Mouse (Mus musculus) liver, embryonic 15.5 days (tissue): ENCODE data around the gene Lrmda. TPM values are rescaled to one million over a fixed set of nuclear protein-coding genes. Genes with fewer than 3 reads are reported as not detected.

Source experiments
- ATAC-seq: fragments of 200-750 bp; cut with Nextera tagmentation; 2 replicates; pipeline ENCODE4 v1.8.0; 2017; ENCODE audit warnings: moderate number of reproducible peaks, mild to moderate bottlenecking, moderate library complexity; ENCODE audit not compliant: insufficient read depth
- H3K27ac ChIP-seq: fragments of 300-500 bp; sonication (generic); replicated peaks from 2 replicates; pipeline ENCODE4 v1.5.1; 2015; ENCODE audit warnings: mild to moderate bottlenecking, inconsistent platforms
- H3K27me3 ChIP-seq: fragments of 300-500 bp; sonication (generic); 2 replicates; pipeline ENCODE4 v1.6.1; 2015; ENCODE audit warnings: mild to moderate bottlenecking, inconsistent platforms
- H3K36me3 ChIP-seq: fragments of 300-500 bp; sonication (generic); replicated peaks from 2 replicates; pipeline ENCODE4 v1.6.1; 2015; ENCODE audit warnings: moderate library complexity, mild to moderate bottlenecking, inconsistent platforms
- H3K4me1 ChIP-seq: fragments of 300-500 bp; sonication (generic); replicated peaks from 2 replicates; pipeline ENCODE4 v1.6.1; 2015; ENCODE audit warnings: inconsistent platforms
- H3K4me2 ChIP-seq: fragments of 300-500 bp; sonication (generic); 2 replicates; pipeline ENCODE4 v1.6.1; 2015; ENCODE audit warnings: moderate library complexity, mild to moderate bottlenecking, inconsistent platforms
- H3K4me3 ChIP-seq: fragments of 300-500 bp; sonication (generic); replicated peaks from 2 replicates; pipeline ENCODE4 v1.5.1; 2015; ENCODE audit warnings: mild to moderate bottlenecking, inconsistent platforms
- H3K9ac ChIP-seq: fragments of 300-500 bp; sonication (generic); 2 replicates; pipeline ENCODE4 v1.6.1; 2015; ENCODE audit warnings: moderate library complexity, mild to moderate bottlenecking, inconsistent platforms
- H3K9me3 ChIP-seq: fragments of 300-500 bp; sonication (generic); replicated peaks from 2 replicates; pipeline ENCODE4 v1.6.1; 2016; ENCODE audit warnings: inconsistent platforms
- WGBS: fragments of 180-500 bp; shearing (Covaris S2); methylation state at CpG from one replicate; pipeline ENCODE4 v1.1.7; 2015; ENCODE audit warnings: mixed read lengths; ENCODE audit not compliant: insufficient replicate concordance; 5-methylcytosine and 5-hydroxymethylcytosine counted together
- polyA plus RNA-seq: library from polyadenylated mRNA; unstranded; fragments of >200 nt; fragmentation: Nextera tagmentation; extraction: Ambion mirVana; gene quantifications from 2 replicates; pipeline ENCODE4 v1.2.1, GENCODE M21; 2015

Lrmda gene
- polyA plus RNA-seq, 1 experiment from 2014 or later: 0.13 TPM

DNA sequence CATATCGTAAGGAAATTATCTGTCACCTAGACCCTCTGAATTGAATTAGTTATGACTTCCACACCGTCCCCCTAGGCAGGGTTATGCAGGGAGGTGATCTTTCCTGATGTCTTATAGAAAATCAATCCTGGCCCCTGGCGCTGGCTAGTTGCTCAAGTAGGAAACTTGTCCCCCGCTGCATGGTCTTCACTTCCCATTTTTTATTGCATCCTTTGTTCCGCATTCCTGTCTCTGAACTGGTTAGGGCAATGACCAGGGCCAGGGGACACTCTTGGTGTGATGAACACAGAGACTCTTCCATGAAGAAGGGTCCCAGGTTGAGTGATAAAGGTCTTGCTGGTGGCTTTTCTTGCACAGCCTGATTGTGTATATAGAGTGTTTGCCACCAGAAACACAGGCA is 53.9 kb downstream of the Lrmda start:
- WGBS: 60% methylated on average over 5 of the region's 5 CpGs

DNA sequence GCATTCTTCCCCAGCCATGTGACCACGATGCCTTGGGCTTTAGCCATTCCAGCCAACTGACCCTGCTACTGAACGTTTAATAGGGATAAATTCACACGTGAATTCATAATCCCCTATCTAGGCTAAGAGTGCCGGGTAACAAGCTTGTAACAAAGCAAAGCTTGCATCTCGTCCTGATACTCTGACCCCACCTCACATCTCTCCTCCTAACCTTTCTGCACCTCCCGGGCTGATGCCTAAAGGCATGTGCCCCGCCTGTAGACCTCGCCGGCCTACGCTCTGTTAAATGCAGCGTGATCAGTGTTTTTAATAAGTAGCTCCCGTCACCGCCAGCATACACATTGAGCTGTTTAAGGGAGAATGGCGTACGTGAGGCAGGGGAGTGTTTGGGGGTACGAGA is 54.7 kb downstream of the Lrmda start:
- no peaks in the 10 kb centered on the region for H3K27me3 ChIP-seq
- H3K36me3 ChIP-seq: no peaks in the 10 kb centered on the region
- H3K27ac ChIP-seq: no peak overlapping the region
- no peak overlapping the region for H3K4me2 ChIP-seq
- H3K4me1 ChIP-seq: no peaks in the 10 kb centered on the region
- WGBS: 76% methylated on average over 16 of the region's 16 CpGs
- H3K4me3 ChIP-seq: no peak overlapping the region
- H3K9ac ChIP-seq: no peak overlapping the region
- ATAC-seq: no peak
- no peaks in the 10 kb centered on the region for H3K9me3 ChIP-seq

More for the DNA sequence above, 53.9 kb downstream of the Lrmda start:
- Histone ChIP-seq H3K9ac (no peak overlapping the region), H3K27me3 (no peaks in the 10 kb centered on the region), H3K4me1 (no peaks in the 10 kb centered on the region), H3K4me3 (no peak overlapping the region), H3K9me3 (no peaks in the 10 kb centered on the region), H3K36me3 (no peaks in the 10 kb centered on the region), H3K27ac (no peak overlapping the region), H3K4me2 (no peak overlapping the region)
- no peak for ATAC-seq

DNA sequence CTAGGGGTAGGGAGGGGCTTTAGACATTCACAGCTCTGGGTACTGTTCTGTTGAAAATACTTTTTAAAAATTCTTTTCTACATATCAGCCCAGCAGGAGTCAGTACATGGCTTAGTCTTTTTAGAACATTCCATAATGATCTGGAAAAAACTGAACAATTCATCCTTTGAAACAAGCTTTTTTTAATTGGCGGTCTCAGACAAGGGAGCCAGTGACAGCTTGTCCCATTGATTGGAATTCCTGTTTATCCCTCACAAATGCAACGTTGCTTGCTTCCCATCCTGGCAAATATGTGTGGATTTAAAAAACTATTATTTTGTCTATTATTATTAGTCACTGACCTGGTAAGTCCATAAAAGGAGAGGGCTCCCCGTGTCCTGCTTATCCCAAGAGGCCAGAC is 64.4 kb downstream of the Lrmda start:
- H3K4me3 ChIP-seq: no peak overlapping the region

DNA sequence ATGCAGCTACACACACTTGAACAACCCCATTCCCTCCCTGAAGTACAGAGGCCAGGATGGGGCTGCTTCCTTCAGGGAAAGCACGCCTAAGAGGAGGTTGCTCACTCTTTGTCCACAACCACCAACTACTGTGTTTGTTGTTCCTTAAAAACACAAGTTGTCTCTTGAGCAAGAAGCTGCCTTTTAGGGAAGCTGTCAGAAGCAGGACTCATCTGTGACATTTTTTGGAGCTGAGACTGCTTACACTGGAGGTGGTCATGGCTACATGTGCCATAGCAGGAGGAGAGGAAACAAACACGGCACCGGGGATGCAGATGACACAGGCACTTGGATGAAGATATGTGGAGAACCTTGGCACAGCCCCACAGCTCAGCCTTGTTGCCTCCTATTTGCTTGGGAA is 65.9 kb downstream of the Lrmda start:
- 70% methylated on average over 3 of the region's 3 CpGs for WGBS
- Histone ChIP-seq H3K9me3 (no peaks in the 10 kb centered on the region), H3K27ac (no peak overlapping the region), H3K4me1 (no peaks in the 10 kb centered on the region), H3K36me3 (no peaks in the 10 kb centered on the region), H3K9ac (no peak overlapping the region), H3K27me3 (no peaks in the 10 kb centered on the region), H3K4me2 (no peak overlapping the region), H3K4me3 (no peak overlapping the region)
- ATAC-seq: no peak

More for the DNA sequence above, 64.4 kb downstream of the Lrmda start:
- Histone ChIP-seq H3K4me2 (no peak overlapping the region), H3K4me1 (no peaks in the 10 kb centered on the region), H3K36me3 (no peaks in the 10 kb centered on the region), H3K27me3 (no peaks in the 10 kb centered on the region), H3K27ac (no peak overlapping the region), H3K9ac (no peak overlapping the region), H3K9me3 (no peaks in the 10 kb centered on the region)
- WGBS: 68% methylated on average over 3 of the region's 3 CpGs
- no peak for ATAC-seq

DNA sequence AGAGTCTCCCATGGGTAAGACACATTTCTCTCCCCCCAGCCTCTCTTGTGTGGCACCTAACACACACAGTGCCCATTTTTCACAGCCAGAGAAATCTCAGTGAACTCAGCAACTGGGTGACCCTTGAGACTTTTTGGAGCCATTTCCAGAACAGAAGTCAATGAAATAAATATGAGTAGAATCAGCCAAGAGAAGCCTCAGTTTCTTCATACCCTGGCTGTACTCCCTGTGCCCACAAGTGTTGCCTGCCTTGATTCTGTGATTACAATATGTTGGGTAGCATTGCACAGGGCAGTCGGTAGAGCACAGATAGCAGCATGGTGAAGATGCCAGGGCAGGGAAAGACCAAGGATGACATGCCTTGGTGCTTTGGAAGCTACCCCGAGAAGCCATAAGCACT is 69.1 kb downstream of the Lrmda start:
- Histone ChIP-seq H3K36me3 (no peaks in the 10 kb centered on the region), H3K4me3 (no peak overlapping the region), H3K27me3 (no peaks in the 10 kb centered on the region), H3K4me2 (no peak overlapping the region), H3K9ac (no peak overlapping the region), H3K9me3 (no peaks in the 10 kb centered on the region), H3K27ac (no peak overlapping the region), H3K4me1 (no peaks in the 10 kb centered on the region)
- WGBS: 61% methylated on average over 2 of the region's 2 CpGs
- ATAC-seq: no peak

DNA sequence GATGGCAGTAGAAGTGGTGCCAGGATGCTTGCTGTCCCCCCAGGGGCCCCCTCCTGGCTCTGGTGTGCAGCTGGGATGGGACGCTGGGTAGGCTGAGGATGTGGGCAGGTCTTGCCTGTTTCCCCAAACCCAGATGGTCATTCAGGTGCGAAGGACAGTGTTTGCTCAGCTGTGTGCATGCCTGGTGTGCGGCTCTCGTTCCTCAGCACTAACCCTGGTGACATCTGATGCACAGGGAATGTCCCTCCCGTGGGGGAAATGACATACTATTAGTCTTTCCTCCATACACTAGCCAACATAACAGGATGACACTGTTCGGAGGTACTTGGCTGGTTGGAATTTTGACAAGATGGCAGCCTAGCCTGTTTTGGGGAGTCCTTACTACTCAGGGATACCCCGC is 69.8 kb downstream of the Lrmda start:
- Histone ChIP-seq H3K4me1 (no peaks in the 10 kb centered on the region), H3K27me3 (no peaks in the 10 kb centered on the region), H3K27ac (no peak overlapping the region), H3K4me2 (no peak overlapping the region), H3K4me3 (no peak overlapping the region), H3K9me3 (no peaks in the 10 kb centered on the region), H3K36me3 (no peaks in the 10 kb centered on the region), H3K9ac (no peak overlapping the region)
- 65% methylated on average over 7 of the region's 7 CpGs for WGBS
- no peak for ATAC-seq

DNA sequence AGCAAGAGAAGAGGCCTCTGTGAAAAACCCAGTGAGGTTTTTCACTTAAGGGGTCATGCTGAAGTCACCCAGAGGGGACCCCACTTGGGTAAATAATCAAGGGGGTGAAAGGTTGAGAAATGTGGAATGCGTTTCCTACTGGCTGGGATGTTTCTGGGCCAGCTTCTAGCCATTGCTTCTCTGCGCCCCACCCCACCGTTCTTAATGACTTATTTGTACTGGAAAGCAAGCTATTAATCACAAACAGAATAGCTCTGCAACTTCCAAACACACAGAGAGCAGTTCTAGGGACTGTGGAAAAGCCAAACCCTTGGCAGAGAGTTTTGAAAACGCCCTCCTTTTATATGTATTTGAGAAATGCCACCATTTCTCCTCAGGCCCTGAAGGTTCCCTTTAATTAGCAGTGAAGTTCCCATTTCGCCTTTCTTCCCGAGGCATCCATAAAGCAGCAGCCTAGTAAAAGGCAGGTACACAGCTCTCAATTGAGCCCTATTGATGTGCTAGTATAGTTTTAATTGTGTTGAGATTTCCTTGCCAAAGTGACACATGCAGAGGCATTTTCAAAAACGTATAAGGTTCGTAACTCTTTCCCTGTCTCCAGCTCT is 70.5 kb downstream of the Lrmda start:
- Histone ChIP-seq H3K36me3 (no peaks in the 10 kb centered on the region), H3K9ac (no peak overlapping the region), H3K4me1 (no peaks in the 10 kb centered on the region), H3K27me3 (no peaks in the 10 kb centered on the region), H3K27ac (no peak overlapping the region), H3K4me3 (no peak overlapping the region), H3K4me2 (no peak overlapping the region), H3K9me3 (no peaks in the 10 kb centered on the region)
- 59% methylated on average over 8 of the region's 8 CpGs for whole genome bisulfite sequencing
- ATAC-seq: no peak

DNA sequence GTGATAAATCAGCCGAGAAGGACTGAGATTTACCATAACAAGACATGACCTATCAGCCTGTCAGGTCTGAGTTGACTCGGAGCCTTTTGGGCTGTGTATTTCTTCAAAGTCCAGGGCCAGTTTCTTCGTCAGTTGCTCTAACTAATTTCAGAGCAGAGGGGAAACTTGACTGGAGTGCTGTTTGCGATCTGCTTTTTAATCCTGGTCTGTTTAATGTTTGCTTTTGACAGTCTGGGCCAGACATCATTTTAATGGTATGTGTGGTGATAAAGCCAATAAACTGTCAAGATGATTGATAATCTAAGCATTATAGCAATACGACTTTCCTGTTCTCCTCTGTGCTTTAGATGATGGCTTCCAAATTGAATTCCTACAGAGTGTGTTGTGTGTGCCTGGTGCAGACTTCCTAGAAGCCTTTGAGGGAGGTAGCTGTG is 71.3 kb downstream of the Lrmda start:
- no peak overlapping the region for H3K4me2 ChIP-seq
- no peaks in the 10 kb centered on the region for H3K27me3 ChIP-seq
- no peak overlapping the region for H3K9ac ChIP-seq
- no peak for ATAC-seq
- H3K9me3 ChIP-seq: no peaks in the 10 kb centered on the region
- H3K36me3 ChIP-seq: no peaks in the 10 kb centered on the region
- WGBS: 57% methylated on average over 5 of the region's 5 CpGs
- no peak overlapping the region for H3K4me3 ChIP-seq
- no peak overlapping the region for H3K27ac ChIP-seq
- no peaks in the 10 kb centered on the region for H3K4me1 ChIP-seq

DNA sequence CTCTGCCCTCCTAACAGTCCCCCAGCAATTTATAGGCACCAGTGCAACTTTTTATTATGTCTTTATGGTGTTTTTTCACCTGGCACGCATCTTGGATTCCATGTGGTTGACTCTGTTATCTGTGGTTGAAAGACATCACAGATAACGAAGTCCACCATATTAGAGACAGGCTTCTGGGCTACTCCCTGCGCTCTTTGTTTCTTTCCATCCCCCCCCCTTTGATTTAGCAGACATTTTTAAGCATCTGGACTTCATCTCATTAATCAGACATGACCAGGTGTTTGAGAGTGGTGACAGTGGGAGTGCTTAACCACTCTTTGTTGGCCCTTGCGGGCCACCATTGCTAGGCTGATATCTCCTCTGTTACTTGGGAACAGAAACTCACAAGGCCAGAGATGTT is 71.8 kb downstream of the Lrmda start:
- H3K4me3 ChIP-seq: no peak overlapping the region
- no peaks in the 10 kb centered on the region for H3K9me3 ChIP-seq
- no peaks in the 10 kb centered on the region for H3K36me3 ChIP-seq
- H3K4me2 ChIP-seq: no peak overlapping the region
- 54% methylated on average over 4 of the region's 4 CpGs for WGBS
- no peak overlapping the region for H3K9ac ChIP-seq
- H3K27ac ChIP-seq: no peak overlapping the region
- H3K27me3 ChIP-seq: no peaks in the 10 kb centered on the region
- no peaks in the 10 kb centered on the region for H3K4me1 ChIP-seq
- ATAC-seq: no peak

DNA sequence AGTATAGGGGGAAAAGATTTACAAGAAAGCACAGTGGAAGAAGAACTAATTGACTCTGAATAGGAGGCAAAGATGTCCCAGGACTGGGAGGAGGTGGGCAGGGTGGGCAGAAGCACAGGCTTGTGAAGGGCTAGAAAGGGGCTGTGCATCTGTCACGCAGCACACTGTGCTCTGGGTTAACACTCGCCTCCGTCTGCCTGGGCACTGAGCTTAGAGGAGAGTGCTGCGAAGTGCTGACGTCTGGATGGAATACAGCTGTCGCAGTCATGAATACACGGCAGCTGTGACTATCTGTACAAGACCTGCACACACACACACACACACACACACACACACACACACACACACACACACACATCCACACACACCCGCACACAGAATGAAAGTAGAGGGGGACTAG is 73.6 kb downstream of the Lrmda start:
- Histone ChIP-seq H3K4me3 (no peak overlapping the region), H3K36me3 (no peaks in the 10 kb centered on the region), H3K4me1 (no peaks in the 10 kb centered on the region), H3K9me3 (no peaks in the 10 kb centered on the region), H3K9ac (no peak overlapping the region), H3K27ac (no peak overlapping the region), H3K4me2 (no peak overlapping the region), H3K27me3 (no peaks in the 10 kb centered on the region)
- 71% methylated on average over 8 of the region's 8 CpGs for WGBS
- no peak for ATAC-seq

DNA sequence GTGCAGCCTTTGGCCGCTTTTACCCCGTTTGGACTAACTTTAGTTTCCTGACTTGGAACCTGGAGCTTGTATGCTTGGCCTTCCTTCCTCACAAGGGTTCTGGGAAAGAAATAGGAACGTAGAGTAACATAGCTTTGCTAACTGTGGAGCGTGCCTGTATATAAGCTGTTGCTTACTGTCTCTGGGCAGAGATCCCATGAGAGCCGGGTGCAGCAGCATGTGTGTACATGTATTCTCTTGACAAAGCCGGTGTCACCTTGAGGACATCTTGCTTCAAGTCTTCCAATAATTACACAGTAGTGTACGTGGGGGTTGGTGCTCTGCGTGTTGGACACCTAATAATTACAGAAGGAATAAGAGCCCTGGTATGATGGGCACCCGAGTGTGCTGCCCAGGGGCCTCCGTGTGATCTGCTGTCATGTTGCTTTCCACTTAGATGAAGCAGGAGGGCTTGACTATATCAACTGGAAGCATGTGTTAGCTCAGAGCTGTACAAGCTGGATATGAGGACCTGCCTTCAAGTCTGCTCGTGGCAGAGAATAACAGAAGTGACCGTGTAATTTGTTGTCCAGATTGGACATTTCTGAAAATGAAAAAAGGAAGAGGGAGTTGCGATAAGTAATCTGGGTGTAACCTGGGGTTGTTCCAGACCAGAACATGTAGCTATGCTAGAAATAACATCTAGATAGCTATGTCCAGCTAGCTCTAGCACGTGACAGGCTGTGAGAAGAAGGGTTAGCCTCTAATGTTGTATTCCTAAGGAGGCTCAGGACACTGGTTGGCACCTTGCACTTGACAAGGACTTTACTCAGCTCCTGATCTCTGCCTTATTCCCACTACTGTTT is 82.7 kb downstream of the Lrmda start:
- no peak for ATAC-seq
- Histone ChIP-seq H3K27me3 (no peaks in the 10 kb centered on the region), H3K27ac (no peak overlapping the region), H3K4me3 (no peak overlapping the region), H3K9me3 (no peaks in the 10 kb centered on the region), H3K36me3 (no peaks in the 10 kb centered on the region), H3K4me2 (no peak overlapping the region), H3K4me1 (no peaks in the 10 kb centered on the region), H3K9ac (no peak overlapping the region)
- 62% methylated on average over 14 of the region's 14 CpGs for whole genome bisulfite sequencing
